Mouse (Mus musculus) CD4-positive, CD25-positive, alpha-beta regulatory T cell, adult 2 months (primary cell): ENCODE data around the gene Bcl2.
A peak's percentile ranks its signal among the peaks of the same experiment; 100 is the strongest.

Source experiments
- DNase-seq: peaks from one replicate; pipeline ENCODE4 v3.0.0-alpha.2; 2012; ENCODE audit warnings: low read depth, low spot score

Gene Bcl2

DNA sequence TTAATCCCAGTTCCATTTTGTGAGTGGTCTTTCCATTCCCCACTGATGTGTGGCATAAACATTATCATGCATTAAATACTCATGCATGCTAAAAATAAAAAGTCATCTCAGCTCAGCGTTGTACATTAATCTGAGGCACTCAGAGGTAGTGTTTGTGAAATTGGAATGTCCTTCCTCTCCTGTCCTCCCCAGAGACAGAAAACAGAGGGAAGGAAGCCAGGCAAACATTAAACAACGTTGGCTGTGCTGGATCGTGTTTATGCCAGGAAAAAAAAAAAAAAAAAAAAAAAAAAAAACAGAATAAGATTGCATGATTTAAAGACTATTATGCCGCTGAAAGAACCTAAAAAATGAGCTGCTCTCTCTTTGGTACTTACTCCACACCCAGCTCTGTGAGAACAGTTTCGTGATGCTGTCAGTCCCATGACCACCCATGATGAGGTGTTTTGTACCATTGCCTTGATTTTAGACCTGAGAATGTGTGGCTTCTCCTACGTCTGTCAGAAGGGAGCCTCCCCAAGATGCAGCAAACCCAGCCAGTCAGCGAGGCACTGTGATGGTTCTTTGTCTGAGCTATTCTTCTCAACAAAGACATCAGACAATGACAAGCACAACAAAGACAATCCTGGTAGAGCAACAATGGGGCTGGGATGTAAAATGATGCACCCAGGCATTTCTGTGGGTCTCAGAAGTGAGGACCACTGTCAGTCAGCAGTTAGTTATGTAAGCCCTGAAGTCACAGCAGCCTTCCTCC lies 200.0 kb downstream of the Bcl2 start:
- no peak for DNase-seq

DNA sequence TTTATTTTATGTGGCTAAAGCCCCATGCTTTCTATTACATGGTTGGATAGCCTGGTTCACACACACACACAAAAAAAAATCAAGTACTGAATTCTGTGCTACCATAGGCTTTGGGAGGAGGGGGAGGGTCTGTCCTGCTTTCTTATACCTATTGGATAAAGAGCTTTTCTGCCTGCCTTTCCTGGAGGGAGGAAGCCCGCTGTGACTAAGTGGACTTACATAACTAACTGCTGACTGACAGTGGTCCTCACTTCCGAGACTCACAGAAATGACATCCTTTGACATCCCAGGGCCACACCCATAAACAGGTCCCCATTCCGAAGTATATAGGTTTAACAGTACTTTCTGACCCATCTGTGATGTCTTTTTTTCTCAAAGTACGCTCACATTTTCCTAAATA lies 200.6 kb downstream of the Bcl2 start:
- no peak for DNase-seq

DNA sequence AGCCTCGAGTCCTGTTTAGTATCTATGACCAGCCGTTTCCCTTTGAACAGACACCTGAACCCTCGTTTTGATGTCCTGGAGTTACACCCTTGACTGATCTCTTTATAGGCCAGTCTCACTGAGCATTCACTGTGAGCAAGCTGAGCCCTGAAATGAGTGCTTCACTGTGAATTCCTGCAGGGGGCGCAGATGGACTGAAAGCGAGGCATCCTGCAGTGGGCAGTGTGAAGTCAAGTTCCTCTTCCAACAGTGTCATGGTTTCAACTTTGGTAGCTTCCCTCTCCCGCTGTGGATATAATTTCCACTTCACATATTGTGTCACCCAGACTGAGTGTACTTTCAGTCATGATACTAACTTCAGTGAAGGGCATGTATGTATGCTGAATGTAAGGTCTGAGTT lies 202.5 kb downstream of the Bcl2 start:
- DNase-seq, result peak; percentile 89

DNA sequence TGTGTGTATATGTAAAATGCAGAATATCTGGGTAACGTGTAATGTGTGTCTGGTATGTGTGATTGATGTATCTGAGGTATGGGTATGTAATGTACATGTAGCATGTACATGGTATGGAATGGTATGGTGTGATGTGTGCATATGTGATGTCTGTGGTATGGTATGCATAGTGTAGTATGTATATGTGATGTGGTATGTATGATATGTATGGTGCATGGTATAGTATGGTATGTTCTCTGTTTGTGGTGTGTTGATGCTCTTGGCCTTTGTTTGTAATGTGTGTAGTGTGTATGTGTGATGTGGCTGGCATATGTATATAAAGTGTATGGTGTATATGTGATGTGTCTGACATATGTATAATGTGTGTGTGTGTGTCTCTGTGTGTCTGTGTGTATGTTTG lies 206.5 kb downstream of the Bcl2 start:
- DNase-seq, result no peak

DNA sequence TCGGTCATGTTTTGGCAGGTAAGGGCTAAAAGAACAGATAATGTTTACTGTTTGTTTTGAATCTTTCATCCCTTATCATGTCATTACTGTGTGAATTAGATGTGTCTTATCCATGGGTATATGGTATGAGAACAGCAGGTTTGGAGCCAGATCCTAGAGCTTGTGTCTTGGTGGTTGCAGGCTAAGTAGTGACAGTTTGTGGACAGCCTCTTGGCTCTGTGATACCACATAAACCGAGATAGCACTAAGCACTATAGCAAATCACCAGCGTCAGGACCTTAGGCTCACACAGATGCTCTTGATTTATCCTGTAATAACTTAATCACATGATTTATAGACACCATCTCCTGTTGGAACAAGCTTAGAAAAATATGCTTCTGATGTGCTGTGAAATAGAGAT lies 210.2 kb downstream of the Bcl2 start:
- no peak for DNase-seq

DNA sequence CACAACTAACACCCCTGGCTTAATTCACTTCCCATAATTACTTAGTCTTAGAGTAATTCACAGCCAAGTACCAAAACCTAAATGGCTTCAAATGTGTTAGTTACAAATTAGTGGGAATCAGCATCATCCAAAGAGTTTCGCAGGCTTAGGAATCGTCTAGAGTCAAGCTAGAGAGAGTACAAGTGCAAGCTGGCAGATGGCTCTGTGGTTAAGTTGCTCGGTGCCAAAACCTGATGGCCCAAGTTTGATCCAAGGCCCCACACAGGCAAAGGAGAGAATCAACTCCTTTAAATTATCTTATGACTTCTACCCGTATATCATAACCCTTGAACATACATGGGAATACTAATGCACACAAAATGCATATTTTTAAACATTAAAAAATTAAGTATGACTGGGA lies 210.7 kb downstream of the Bcl2 start:
- DNase-seq, result no peak

DNA sequence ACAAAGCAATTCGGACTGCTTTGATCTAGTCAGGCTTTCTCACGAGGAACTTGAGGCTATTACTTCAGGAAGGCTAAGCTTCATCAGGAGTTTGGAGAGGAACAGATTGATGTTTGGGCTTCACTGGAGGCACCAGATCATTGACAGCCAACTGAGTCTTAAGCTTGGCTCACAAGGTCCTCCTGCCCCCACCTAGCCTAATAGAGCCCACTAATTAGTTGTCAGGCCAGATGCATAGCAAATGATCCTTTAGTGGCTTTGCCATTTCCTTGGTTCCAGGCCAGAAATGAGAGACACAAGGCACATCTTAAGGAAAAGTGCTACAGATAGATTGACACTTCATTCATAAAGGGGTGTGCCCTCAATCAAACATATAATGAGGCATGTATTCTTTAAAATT lies 216.1 kb downstream of the Bcl2 start:
- DNase-seq, result no peak
